Comparison of ENCODE assay signal across 26 mouse cellular contexts in the genomic region with DNA sequence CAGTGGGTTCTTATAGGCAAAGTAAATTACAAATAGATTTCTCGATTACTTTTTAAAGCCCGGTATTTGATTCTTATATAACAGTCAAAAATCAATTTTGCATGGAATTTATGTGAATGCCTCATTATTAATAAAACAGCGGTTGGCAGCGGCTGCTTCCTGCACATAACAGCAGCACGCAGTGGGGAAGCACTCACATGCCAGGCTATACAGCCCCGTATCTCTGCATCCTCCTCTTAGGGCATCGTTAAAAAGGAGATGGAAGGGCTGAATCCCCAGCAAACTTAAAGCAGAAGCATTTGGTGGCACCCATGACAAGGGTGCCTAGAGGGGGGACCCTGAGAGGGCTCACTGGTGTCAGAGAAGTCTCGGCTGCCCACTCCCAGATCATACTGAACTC.
DNase-seq lines count a peak whose midpoint lies in the region; ATAC-seq and TF ChIP-seq lines count a peak whose summit lies in the region.
"Had no signal": no experiment of that assay in that cellular context is flagged by ENCODE, and none has a peak within 500 bp of the region (broad histone marks: within the 10 kb centered on the region; RNA-seq: fewer than 3 reads in every experiment).

No protein-coding gene starts in this region.

- TF ChIP-seq CTCF in hindbrain, postnatal 0 days (IDR thresholded peaks at IDR 0.05; ENCODE audit: low read depth): no peak
- no peak for TF ChIP-seq CTCF in midbrain, postnatal 0 days (IDR thresholded peaks at IDR 0.05)

- H3K9ac ChIP-seq in hindbrain, embryonic 13.5 days: no peak overlapping the region
- no peak overlapping the region for H3K9ac ChIP-seq in hindbrain, postnatal 0 days (replicated peaks; ENCODE audit: low read length)
- H3K9ac ChIP-seq in midbrain, embryonic 14.5 days (replicated peaks; ENCODE audit: low read length): no peak overlapping the region
- 0 out of 2 replicates have a peak overlapping the region, but pooled peaks have one; percentile 40 for H3K9ac ChIP-seq in limb, embryonic 13.5 days
- no peak overlapping the region for H3K9ac ChIP-seq in midbrain, postnatal 0 days (replicated peaks; ENCODE audit: low read length, poor library complexity, severe bottlenecking)
- H3K9ac ChIP-seq: embryonic facial prominence, embryonic 12.5 days; embryonic facial prominence, embryonic 15.5 days; forebrain, embryonic 12.5 days; heart, embryonic 12.5 days; heart, embryonic 15.5 days; hindbrain, embryonic 12.5 days had no signal

- H3K9me3 ChIP-seq in hindbrain, embryonic 13.5 days: no peaks in the 10 kb centered on the region
- H3K9me3 ChIP-seq in hindbrain, postnatal 0 days (ENCODE audit: low read length): no peaks in the 10 kb centered on the region
- H3K9me3 ChIP-seq in midbrain, embryonic 14.5 days (ENCODE audit: control insufficient read depth, low read length): no peaks in the 10 kb centered on the region
- H3K9me3 ChIP-seq in midbrain, embryonic 10.5 days (replicated peaks): no peaks in the 10 kb centered on the region
- H3K9me3 ChIP-seq in limb, embryonic 13.5 days: no peaks in the 10 kb centered on the region
- H3K9me3 ChIP-seq in midbrain, postnatal 0 days (ENCODE audit: low read length): no peaks in the 10 kb centered on the region
- H3K9me3 ChIP-seq: embryonic facial prominence, embryonic 12.5 days; embryonic facial prominence, embryonic 15.5 days; forebrain, embryonic 12.5 days; heart, embryonic 12.5 days; heart, embryonic 15.5 days; hindbrain, embryonic 12.5 days had no signal

- intact Hi-C loops in gastrocnemius, postnatal 14 days (cut with DNase I; ENCODE audit: low total_unique reads): no loop called here

- no peaks in the 10 kb centered on the region for H3K27me3 ChIP-seq in hindbrain, embryonic 13.5 days
- H3K27me3 ChIP-seq in hindbrain, postnatal 0 days (ENCODE audit: insufficient read depth, low read length): no peaks in the 10 kb centered on the region
- no peaks in the 10 kb centered on the region for H3K27me3 ChIP-seq in midbrain, embryonic 14.5 days (ENCODE audit: control insufficient read depth, insufficient read depth, low read length)
- H3K27me3 ChIP-seq in midbrain, embryonic 10.5 days (ENCODE audit: low read depth, poor library complexity, severe bottlenecking): no peaks in the 10 kb centered on the region
- H3K27me3 ChIP-seq in limb, embryonic 13.5 days: peaks cover 42% of the 10 kb centered on the region
- H3K27me3 ChIP-seq in midbrain, postnatal 0 days (ENCODE audit: insufficient read depth, low read length): no peaks in the 10 kb centered on the region
- H3K27me3 ChIP-seq: embryonic facial prominence, embryonic 12.5 days; embryonic facial prominence, embryonic 15.5 days; forebrain, embryonic 12.5 days; heart, embryonic 12.5 days; heart, embryonic 15.5 days; hindbrain, embryonic 12.5 days had no signal

- peaks cover 29% of the 10 kb centered on the region for H3K4me1 ChIP-seq in hindbrain, embryonic 13.5 days (replicated peaks)
- no peaks in the 10 kb centered on the region for H3K4me1 ChIP-seq in hindbrain, postnatal 0 days (ENCODE audit: insufficient read depth, low read length)
- H3K4me1 ChIP-seq in midbrain, embryonic 14.5 days (ENCODE audit: control insufficient read depth, insufficient read depth, low read length): peaks cover 14% of the 10 kb centered on the region
- peaks cover 21% of the 10 kb centered on the region for H3K4me1 ChIP-seq in midbrain, embryonic 10.5 days
- peaks cover 35% of the 10 kb centered on the region for H3K4me1 ChIP-seq in limb, embryonic 13.5 days
- H3K4me1 ChIP-seq in midbrain, postnatal 0 days (ENCODE audit: insufficient read depth, low read length): no peaks in the 10 kb centered on the region
- H3K4me1 ChIP-seq: embryonic facial prominence, embryonic 12.5 days; heart, embryonic 15.5 days had no signal

- no peak for DNase-seq in hindbrain, postnatal 0 days (ENCODE audit: low spot score)
- peak; percentile 51 for DNase-seq in midbrain, embryonic 14.5 days
- DNase-seq in midbrain, embryonic 10.5 days (ENCODE audit: low spot score): no peak
- DNase-seq in midbrain, postnatal 0 days (ENCODE audit: low spot score): no peak
- DNase-seq in gastrocnemius, postnatal 14 days: no peak
- no peak for DNase-seq in right cerebral cortex, postnatal 4 days
- DNase-seq: adrenal gland, postnatal 10 days; adrenal gland, postnatal 36 days; cerebellum, adult 11 months; cerebellum, adult 2 months; cerebellum, adult 9-11 months; cerebellum, postnatal 25 days; gastrocnemius, postnatal 10 days; heart, adult 18-20 months; heart, postnatal 10 days; heart, postnatal 4 days had no signal

- 69% methylated on average over 8 of the region's 8 CpGs for WGBS in hindbrain, embryonic 13.5 days
- WGBS in hindbrain, postnatal 0 days: 55% methylated on average over 8 of the region's 8 CpGs
- WGBS in midbrain, embryonic 14.5 days: 68% methylated on average over 8 of the region's 8 CpGs
- WGBS in midbrain, embryonic 10.5 days: 91% methylated on average over 8 of the region's 8 CpGs
- 37% methylated on average over 8 of the region's 8 CpGs for WGBS in limb, embryonic 13.5 days
- 53% methylated on average over 8 of the region's 8 CpGs for WGBS in midbrain, postnatal 0 days

- H3K36me3 ChIP-seq in hindbrain, embryonic 13.5 days: no peaks in the 10 kb centered on the region
- no peaks in the 10 kb centered on the region for H3K36me3 ChIP-seq in hindbrain, postnatal 0 days (ENCODE audit: insufficient read depth, low read length)
- no peaks in the 10 kb centered on the region for H3K36me3 ChIP-seq in midbrain, embryonic 14.5 days (ENCODE audit: control insufficient read depth, insufficient read depth, low read length)
- H3K36me3 ChIP-seq in midbrain, embryonic 10.5 days: no peaks in the 10 kb centered on the region
- no peaks in the 10 kb centered on the region for H3K36me3 ChIP-seq in limb, embryonic 13.5 days
- H3K36me3 ChIP-seq in midbrain, postnatal 0 days (ENCODE audit: insufficient read depth, low read length): no peaks in the 10 kb centered on the region
- H3K36me3 ChIP-seq: embryonic facial prominence, embryonic 12.5 days; embryonic facial prominence, embryonic 15.5 days; forebrain, embryonic 12.5 days; heart, embryonic 12.5 days; heart, embryonic 15.5 days; hindbrain, embryonic 12.5 days had no signal

- no peak for ATAC-seq in hindbrain, embryonic 13.5 days (ENCODE audit: low FRiP score)
- ATAC-seq in hindbrain, postnatal 0 days: no peak
- no peak for ATAC-seq in midbrain, embryonic 14.5 days (ENCODE audit: low FRiP score, low TSS enrichment)
- ATAC-seq in limb, embryonic 13.5 days (ENCODE audit: low FRiP score, low read depth): no peak
- no peak for ATAC-seq in midbrain, postnatal 0 days (ENCODE audit: low FRiP score)
- ATAC-seq: CD4-positive, CD25-positive, alpha-beta regulatory T cell, adult 4 months; forebrain, embryonic 16.5 days had no signal

- H3K27ac ChIP-seq in hindbrain, embryonic 13.5 days: peak overlapping the region; percentile 25; the same call in 1 of the 2 replicates
- H3K27ac ChIP-seq in hindbrain, postnatal 0 days: no peak overlapping the region
- H3K27ac ChIP-seq in midbrain, embryonic 14.5 days (replicated peaks; ENCODE audit: low read depth, low read length): peak overlapping the region; percentile 71
- no peak overlapping the region for H3K27ac ChIP-seq in midbrain, embryonic 10.5 days (replicated peaks)
- no peak overlapping the region for H3K27ac ChIP-seq in limb, embryonic 13.5 days
- H3K27ac ChIP-seq in midbrain, postnatal 0 days (ENCODE audit: low read depth, low read length): peak overlapping the region; percentile 47; the same call in 1 of the 2 replicates
- H3K27ac ChIP-seq: embryonic facial prominence, embryonic 12.5 days; embryonic facial prominence, embryonic 15.5 days; forebrain, embryonic 12.5 days; heart, embryonic 15.5 days; hindbrain, embryonic 12.5 days had no signal

- no peak overlapping the region for H3K4me2 ChIP-seq in hindbrain, embryonic 13.5 days
- H3K4me2 ChIP-seq in hindbrain, postnatal 0 days (ENCODE audit: low read depth, low read length): no peak overlapping the region
- H3K4me2 ChIP-seq in midbrain, embryonic 14.5 days (ENCODE audit: low read length): no peak overlapping the region
- no peak overlapping the region for H3K4me2 ChIP-seq in limb, embryonic 13.5 days (replicated peaks)
- H3K4me2 ChIP-seq in midbrain, postnatal 0 days (ENCODE audit: low read depth, low read length, poor library complexity, severe bottlenecking): no peak overlapping the region
- H3K4me2 ChIP-seq: embryonic facial prominence, embryonic 12.5 days; embryonic facial prominence, embryonic 15.5 days; forebrain, embryonic 12.5 days; heart, embryonic 12.5 days; heart, embryonic 15.5 days; hindbrain, embryonic 12.5 days had no signal

- H3K4me3 ChIP-seq in hindbrain, embryonic 13.5 days: no peak overlapping the region
- H3K4me3 ChIP-seq in hindbrain, postnatal 0 days (ENCODE audit: low read length): no peak overlapping the region
- H3K4me3 ChIP-seq in midbrain, embryonic 14.5 days (replicated peaks; ENCODE audit: low read depth, low read length): no peak overlapping the region
- H3K4me3 ChIP-seq in midbrain, embryonic 10.5 days: no peak overlapping the region
- H3K4me3 ChIP-seq in limb, embryonic 13.5 days: no peak overlapping the region
- no peak overlapping the region for H3K4me3 ChIP-seq in midbrain, postnatal 0 days (ENCODE audit: low read depth, low read length)
- H3K4me3 ChIP-seq: embryonic facial prominence, embryonic 12.5 days; embryonic facial prominence, embryonic 15.5 days; forebrain, embryonic 12.5 days; heart, embryonic 12.5 days; heart, embryonic 15.5 days; hindbrain, embryonic 12.5 days had no signal

Comparison
In these comparisons a context has a peak if more than half of its experiments do, and no peak if none do; other contexts are left out.
1. H3K27ac ChIP-seq: peak in hindbrain, embryonic 13.5 days (single experiment), midbrain, embryonic 14.5 days (single experiment) and midbrain, postnatal 0 days (single experiment); none in hindbrain, postnatal 0 days (single experiment), midbrain, embryonic 10.5 days (single experiment) and limb, embryonic 13.5 days (single experiment).